Mouse (Mus musculus) ES-Bruce4 (cell line): ENCODE data around the gene Nme4. TPM values are rescaled to one million over a fixed set of nuclear protein-coding genes. Genes with fewer than 3 reads are reported as not detected.

ENCODE experiments used
- H3K27ac ChIP-seq: 2 replicates; pipeline ENCODE4 v1.5.1; 2012; ENCODE audit warnings: low read length, inconsistent platforms; ENCODE audit not compliant: insufficient read depth
- H3K27me3 ChIP-seq: 2 replicates; pipeline ENCODE4 v1.6.1; 2012; ENCODE audit warnings: mild to moderate bottlenecking, low read length, inconsistent platforms; ENCODE audit not compliant: control insufficient read depth, poor library complexity, insufficient read depth, severe bottlenecking
- H3K36me3 ChIP-seq: 2 replicates; pipeline ENCODE4 v1.6.1; 2012; ENCODE audit warnings: inconsistent platforms, mild to moderate bottlenecking, low read length, moderate library complexity; ENCODE audit not compliant: control insufficient read depth, poor library complexity, insufficient read depth, severe bottlenecking
- H3K4me1 ChIP-seq: one replicate; pipeline ENCODE4 v1.8.1; 2011; ENCODE audit warnings: low read length; ENCODE audit not compliant: control insufficient read depth, insufficient read depth
- H3K4me3 ChIP-seq: 2 replicates; pipeline ENCODE4 v1.5.1; 2011; ENCODE audit warnings: low read depth, mild to moderate bottlenecking, low read length
- H3K9ac ChIP-seq: 2 replicates; pipeline ENCODE4 v1.6.1; 2012; ENCODE audit warnings: low read depth, mild to moderate bottlenecking, inconsistent platforms; ENCODE audit not compliant: poor library complexity, severe bottlenecking
- H3K9me3 ChIP-seq: replicated peaks from 2 replicates; pipeline ENCODE4 v1.6.1; 2012; ENCODE audit warnings: mild to moderate bottlenecking, low read length, inconsistent platforms; ENCODE audit not compliant: control insufficient read depth, poor library complexity, insufficient read depth, severe bottlenecking
- CTCF ChIP-seq: IDR thresholded peaks from one replicate; pipeline ENCODE4 v1.8.1; 2011; ENCODE audit warnings: low read depth, low read length
- EP300 ChIP-seq: IDR thresholded peaks from 2 replicates; pipeline ENCODE4 v1.6.1; 2011; ENCODE audit warnings: low read depth, low read length; ENCODE audit not compliant: insufficient read depth
- POLR2A ChIP-seq: IDR thresholded peaks from one replicate; pipeline ENCODE4 v1.8.1; 2011; ENCODE audit warnings: low read length; ENCODE audit not compliant: insufficient read depth
- polyA plus RNA-seq: library from polyadenylated mRNA; stranded (reverse); fragments of >200 nt; gene quantifications from 2 replicates; pipeline ENCODE4 v1.2.4, GENCODE M21; 2011; ENCODE audit warnings: low read depth; ENCODE audit not compliant: missing spikeins, insufficient read depth, insufficient read length

The Nme4 gene
- polyA plus RNA-seq, 1 experiment, result 110 TPM

DNA sequence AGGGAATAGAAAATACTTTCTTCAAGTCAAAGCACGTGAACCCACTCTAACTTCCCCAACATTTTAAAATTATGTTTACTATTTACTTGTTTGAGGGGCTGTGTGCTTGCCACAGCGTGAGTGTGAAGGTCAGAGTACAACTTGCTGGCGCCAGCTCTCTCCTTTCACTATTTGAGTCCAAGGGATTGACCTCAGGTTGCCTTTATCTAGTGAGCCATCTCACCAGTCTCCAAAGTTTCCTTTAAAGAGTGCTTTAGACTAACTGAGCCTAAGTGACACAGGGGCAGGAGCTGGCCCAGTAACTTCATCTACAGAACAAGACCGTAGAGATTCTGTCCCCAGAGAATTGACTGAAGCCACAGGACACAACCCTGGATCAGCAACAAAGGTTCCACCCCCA, 43.3 kb downstream of the Nme4 start:
- Histone ChIP-seq H3K9ac (no peak overlapping the region), H3K36me3 (no peaks in the 10 kb centered on the region), H3K27ac (no peak overlapping the region), H3K4me1 (peaks cover 4% of the 10 kb centered on the region), H3K4me3 (no peak overlapping the region), H3K27me3 (no peaks in the 10 kb centered on the region), H3K9me3 (no peaks in the 10 kb centered on the region)
- TF ChIP-seq POLR2A (no peak), EP300 (no peak), CTCF (no peak)

GRCm38 (mm10) chr17:26048118-26048517, 47.3 kb downstream of the Nme4 start:
- no peak overlapping the region for H3K4me3 ChIP-seq
- no peaks in the 10 kb centered on the region for H3K36me3 ChIP-seq
- H3K9ac ChIP-seq, result no peak overlapping the region
- no peaks in the 10 kb centered on the region for H3K4me1 ChIP-seq
- no peaks in the 10 kb centered on the region for H3K9me3 ChIP-seq
- TF ChIP-seq EP300 (no peak), CTCF (no peak), POLR2A (no peak)
- H3K27ac ChIP-seq, result no peak overlapping the region
- H3K27me3 ChIP-seq, result no peaks in the 10 kb centered on the region

DNA sequence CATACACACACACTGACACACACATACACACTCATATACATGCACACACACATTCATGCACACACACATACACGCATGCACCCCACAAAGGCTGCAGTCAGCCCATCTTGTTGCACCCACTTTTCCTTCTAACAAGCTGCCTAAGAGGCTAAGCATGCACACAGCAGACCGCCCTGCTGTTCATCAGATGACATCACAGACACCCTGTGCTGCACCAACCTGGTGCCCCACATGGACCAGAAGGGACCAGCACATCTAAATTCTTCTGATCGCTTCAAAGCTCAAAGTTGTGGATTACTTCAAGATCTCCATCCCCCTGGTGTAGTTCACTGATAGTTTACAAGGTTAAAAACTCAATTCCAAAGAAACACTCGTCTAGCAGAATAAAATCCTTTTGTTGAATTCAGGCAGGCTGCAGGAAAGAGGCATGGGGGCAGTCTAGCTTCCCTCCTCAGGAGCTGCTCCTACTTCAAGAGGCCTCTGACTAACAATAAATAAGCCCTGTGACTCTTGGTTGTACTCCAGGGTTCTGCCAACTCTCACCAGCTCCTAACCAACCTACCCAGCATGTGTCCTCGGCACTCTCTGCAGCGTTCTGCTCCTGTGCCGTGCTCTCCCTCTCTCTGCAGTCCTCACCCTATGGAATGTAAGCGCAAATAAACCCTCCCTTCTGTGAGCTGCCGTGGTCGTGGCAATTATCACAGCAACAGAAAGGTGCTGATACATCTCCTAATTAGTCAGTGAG, 49.0 kb downstream of the Nme4 start:
- Histone ChIP-seq H3K36me3 (no peaks in the 10 kb centered on the region), H3K27ac (no peak overlapping the region), H3K4me1 (no peaks in the 10 kb centered on the region), H3K9me3 (no peaks in the 10 kb centered on the region), H3K9ac (no peak overlapping the region), H3K4me3 (no peak overlapping the region), H3K27me3 (no peaks in the 10 kb centered on the region)
- TF ChIP-seq POLR2A, result no peak
- TF ChIP-seq EP300, result no peak
- no peak for TF ChIP-seq CTCF

GRCm38 (mm10) chr17:26045285-26045684, 50.1 kb downstream of the Nme4 start:
- Histone ChIP-seq H3K9me3 (no peaks in the 10 kb centered on the region), H3K4me3 (no peak overlapping the region), H3K27me3 (no peaks in the 10 kb centered on the region), H3K36me3 (no peaks in the 10 kb centered on the region), H3K4me1 (no peaks in the 10 kb centered on the region), H3K27ac (no peak overlapping the region), H3K9ac (no peak overlapping the region)
- TF ChIP-seq EP300 (no peak), POLR2A (no peak), CTCF (no peak)

DNA sequence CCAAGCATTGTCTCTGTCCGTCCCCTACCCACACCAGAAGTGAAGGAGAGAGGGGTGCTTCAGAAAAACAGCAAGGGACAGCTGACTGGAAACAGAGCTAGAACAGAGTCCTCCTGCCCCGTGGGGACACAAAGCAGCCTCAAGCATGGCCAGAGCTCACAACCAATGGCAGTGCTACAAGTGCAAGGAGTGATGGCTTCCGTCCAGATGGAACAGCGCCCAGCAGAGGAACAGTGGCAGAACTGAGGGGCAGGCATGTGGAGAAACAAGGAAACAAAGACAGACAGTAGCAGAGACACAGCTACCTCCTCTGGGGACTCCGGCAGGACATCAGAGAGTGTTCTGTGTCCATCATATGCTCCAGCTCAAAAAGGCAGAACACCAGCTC, 52.2 kb downstream of the Nme4 start:
- no peaks in the 10 kb centered on the region for H3K4me1 ChIP-seq
- no peaks in the 10 kb centered on the region for H3K27me3 ChIP-seq
- no peak overlapping the region for H3K27ac ChIP-seq
- no peaks in the 10 kb centered on the region for H3K36me3 ChIP-seq
- no peak overlapping the region for H3K9ac ChIP-seq
- TF ChIP-seq CTCF (no peak), EP300 (no peak), POLR2A (no peak)
- H3K4me3 ChIP-seq, result no peak overlapping the region
- H3K9me3 ChIP-seq, result no peaks in the 10 kb centered on the region

- TF ChIP-seq POLR2A, result no peak
- TF ChIP-seq CTCF, result no peak
- TF ChIP-seq EP300, result no peak
- H3K9ac ChIP-seq, result no peak overlapping the region
- H3K9me3 ChIP-seq, result no peaks in the 10 kb centered on the region
- no peaks in the 10 kb centered on the region for H3K27me3 ChIP-seq
- H3K4me1 ChIP-seq, result no peaks in the 10 kb centered on the region
- H3K4me3 ChIP-seq, result no peak overlapping the region
- H3K27ac ChIP-seq, result no peak overlapping the region
- no peaks in the 10 kb centered on the region for H3K36me3 ChIP-seq
Observed at GRCm38 (mm10) chr17:26042599-26043248, 52.7 kb downstream of the Nme4 start.

Other genes starting within 250 kb of the Nme4 start
- 10.5 and 11.6 TPM in 2 replicates for gene Wdr90, start 234.1 kb downstream of the Nme4 start, polyA plus RNA-seq
- 6.1 and 8.3 TPM in 2 replicates for gene Mcrip2, start 226.8 kb downstream of the Nme4 start, polyA plus RNA-seq
- gene Mettl26, start 220.5 kb downstream of the Nme4 start, polyA plus RNA-seq, result 27.9 and 32.6 TPM in 2 replicates
- gene Wfikkn1, start 214.7 kb downstream of the Nme4 start, polyA plus RNA-seq, result 0.37 and 0.69 TPM in 2 replicates
- 21.3 and 22.7 TPM in 2 replicates for gene Rab40c, start 175.9 kb downstream of the Nme4 start, polyA plus RNA-seq
- 61.8 and 62.8 TPM in 2 replicates for gene Pigq, start 150.7 kb downstream of the Nme4 start, polyA plus RNA-seq
- gene Nhlrc4, start 150.6 kb downstream of the Nme4 start, polyA plus RNA-seq, result 1.2 TPM in 1 of 2 replicates, not detected in the other
- not detected in 2 replicates for gene A930017K11Rik, start 143.0 kb downstream of the Nme4 start, polyA plus RNA-seq
- 14.2 and 17.0 TPM in 2 replicates for gene Capn15, start 109.8 kb downstream of the Nme4 start, polyA plus RNA-seq
- 27.5 and 27.6 TPM in 2 replicates for gene Rab11fip3, start 26.0 kb downstream of the Nme4 start, polyA plus RNA-seq
- 24.3 and 26.4 TPM in 2 replicates for gene Decr2, start 5.3 kb downstream of the Nme4 start, polyA plus RNA-seq
- gene Tmem8, start 17.7 kb upstream of the Nme4 start, polyA plus RNA-seq, result 15.6 and 16.5 TPM in 2 replicates
- gene Mrpl28, start 27.9 kb upstream of the Nme4 start, polyA plus RNA-seq, result 97.6 and 105 TPM in 2 replicates
- 40.5 and 41.0 TPM in 2 replicates for gene Axin1, start 43.1 kb upstream of the Nme4 start, polyA plus RNA-seq
- gene Pdia2, start 103.5 kb upstream of the Nme4 start, polyA plus RNA-seq, result 0.43 TPM in 1 of 2 replicates, not detected in the other
- 2.4 and 4.2 TPM in 2 replicates for gene Rgs11, start 107.3 kb upstream of the Nme4 start, polyA plus RNA-seq
- 9.5 and 9.8 TPM in 2 replicates for gene Arhgdig, start 112.2 kb upstream of the Nme4 start, polyA plus RNA-seq
- gene Fam234a, start 148.6 kb upstream of the Nme4 start, polyA plus RNA-seq, result 23.7 and 26.6 TPM in 2 replicates
- 105 and 110 TPM in 2 replicates for gene Luc7l, start 157.3 kb upstream of the Nme4 start, polyA plus RNA-seq